Mouse (Mus musculus) hindbrain, postnatal 0 days (tissue): ENCODE measurements at regions not wholly inside any gene's neighbourhood (a gene's known extent, or its start where the extent isn't known, plus 50 kb on each side); places are given as distances from the start of the nearest gene placed in this dataset.
A peak's percentile ranks its signal among the peaks of the same experiment; 100 is the strongest.

Experiments used
- ATAC-seq: fragments of 200-750 bp; cut with Nextera tagmentation; 2 replicates; pipeline ENCODE4 v1.8.0; 2017; ENCODE audit warnings: mild to moderate bottlenecking, moderate TSS enrichment, moderate library complexity
- DNase-seq: peaks from one replicate; pipeline ENCODE4 v3.0.0-alpha.2; 2015; ENCODE audit warnings: low spot score
- H3K27ac ChIP-seq: fragments of 300-500 bp; sonication (generic); 2 replicates; pipeline ENCODE4 v1.5.1; 2014; ENCODE audit warnings: mild to moderate bottlenecking
- H3K27me3 ChIP-seq: fragments of 300-500 bp; sonication (generic); 2 replicates; pipeline ENCODE4 v1.6.1; 2014; ENCODE audit warnings: low read length, mixed read lengths; ENCODE audit not compliant: insufficient read depth
- H3K36me3 ChIP-seq: fragments of 300-500 bp; sonication (generic); 2 replicates; pipeline ENCODE4 v1.6.1; 2014; ENCODE audit warnings: low read length, mixed read lengths; ENCODE audit not compliant: insufficient read depth
- H3K4me1 ChIP-seq: fragments of 300-500 bp; sonication (generic); 2 replicates; pipeline ENCODE4 v1.6.1; 2014; ENCODE audit warnings: antibody characterized with exemption, low read length, mixed read lengths; ENCODE audit not compliant: insufficient read depth
- H3K4me2 ChIP-seq: fragments of 300-500 bp; sonication (generic); 2 replicates; pipeline ENCODE4 v1.6.1; 2014; ENCODE audit warnings: low read depth, mild to moderate bottlenecking, low read length, moderate library complexity, mixed read lengths
- H3K4me3 ChIP-seq: fragments of 300-500 bp; sonication (generic); 2 replicates; pipeline ENCODE4 v1.5.1; 2014; ENCODE audit warnings: low read length
- H3K9ac ChIP-seq: fragments of 300-500 bp; sonication (generic); replicated peaks from 2 replicates; pipeline ENCODE4 v1.6.1; 2014; ENCODE audit warnings: mild to moderate bottlenecking, low read length, moderate library complexity, mixed read lengths
- H3K9me3 ChIP-seq: fragments of 300-500 bp; sonication (generic); 2 replicates; pipeline ENCODE4 v1.6.1; 2016; ENCODE audit warnings: low read length, mixed read lengths
- CTCF ChIP-seq: IDR thresholded peaks from 2 replicates; pipeline ENCODE4 v1.5.1; 2016; ENCODE audit warnings: antibody characterized with exemption, control low read depth, low read depth
- WGBS: fragments of 180-500 bp; shearing (Covaris S2); extraction: QIAGEN DNeasy Blood & Tissue Kit; methylation state at CpG from one replicate; pipeline ENCODE4 v1.1.7; 2014; 5-methylcytosine and 5-hydroxymethylcytosine counted together

GRCm38 (mm10) chr13:20012621-20013020 lies 77.8 kb upstream of the Elmo1 start:
- Histone ChIP-seq H3K36me3 (no peaks in the 10 kb centered on the region), H3K9me3 (no peaks in the 10 kb centered on the region), H3K9ac (no peak overlapping the region), H3K4me1 (no peaks in the 10 kb centered on the region), H3K27me3 (no peaks in the 10 kb centered on the region), H3K27ac (no peak overlapping the region), H3K4me2 (no peak overlapping the region), H3K4me3 (no peak overlapping the region)
- no peak for ATAC-seq
- no peak for TF ChIP-seq CTCF
- 32% methylated on average over 3 of the region's 3 CpGs for WGBS
- DNase-seq, result peak; percentile 10

- Histone ChIP-seq H3K4me2 (no peak overlapping the region), H3K9me3 (no peaks in the 10 kb centered on the region), H3K27me3 (no peaks in the 10 kb centered on the region), H3K4me3 (no peak overlapping the region), H3K36me3 (no peaks in the 10 kb centered on the region), H3K9ac (no peak overlapping the region), H3K27ac (no peak overlapping the region), H3K4me1 (no peaks in the 10 kb centered on the region)
- 53% methylated on average over 1 of the region's 1 CpGs for WGBS
- no peak for ATAC-seq
- TF ChIP-seq CTCF, result no peak
- DNase-seq, result no peak
Observed at GRCm38 (mm10) chr13:20009164-20009563, 81.2 kb upstream of the Elmo1 start.

GRCm38 (mm10) chr13:20007561-20007960 lies 82.8 kb upstream of the Elmo1 start:
- H3K36me3 ChIP-seq, result no peaks in the 10 kb centered on the region
- H3K4me3 ChIP-seq, result no peak overlapping the region
- H3K9ac ChIP-seq, result no peak overlapping the region
- H3K27me3 ChIP-seq, result no peaks in the 10 kb centered on the region
- WGBS, result 96% methylated on average over 2 of the region's 2 CpGs
- H3K4me1 ChIP-seq, result no peaks in the 10 kb centered on the region
- H3K4me2 ChIP-seq, result no peak overlapping the region
- H3K9me3 ChIP-seq, result no peaks in the 10 kb centered on the region
- TF ChIP-seq CTCF, result no peak
- no peak for DNase-seq
- H3K27ac ChIP-seq, result no peak overlapping the region
- no peak for ATAC-seq

- DNase-seq (no peak), ATAC-seq (no peak)
- TF ChIP-seq CTCF, result no peak
- Histone ChIP-seq H3K4me1 (no peaks in the 10 kb centered on the region), H3K27ac (no peak overlapping the region), H3K27me3 (no peaks in the 10 kb centered on the region), H3K9me3 (no peaks in the 10 kb centered on the region), H3K4me2 (no peak overlapping the region), H3K9ac (no peak overlapping the region), H3K36me3 (no peaks in the 10 kb centered on the region), H3K4me3 (no peak overlapping the region)
- 78% methylated on average over 2 of the region's 2 CpGs for WGBS
Observed at GRCm38 (mm10) chr13:19997606-19998005, 92.8 kb upstream of the Elmo1 start.

- Histone ChIP-seq H3K4me2 (no peak overlapping the region), H3K27me3 (no peaks in the 10 kb centered on the region), H3K36me3 (no peaks in the 10 kb centered on the region), H3K27ac (no peak overlapping the region), H3K4me1 (no peaks in the 10 kb centered on the region), H3K9ac (no peak overlapping the region), H3K9me3 (no peaks in the 10 kb centered on the region), H3K4me3 (no peak overlapping the region)
- no peak for TF ChIP-seq CTCF
- DNase-seq (peak; percentile 14), ATAC-seq (no peak)
Observed at GRCm38 (mm10) chr13:19975621-19976020, 114.8 kb upstream of the Elmo1 start.

- no peaks in the 10 kb centered on the region for H3K36me3 ChIP-seq
- H3K9ac ChIP-seq, result no peak overlapping the region
- ATAC-seq, result no peak
- no peak overlapping the region for H3K4me2 ChIP-seq
- H3K4me3 ChIP-seq, result no peak overlapping the region
- WGBS, result 100% methylated on average over 1 of the region's 1 CpGs
- no peaks in the 10 kb centered on the region for H3K27me3 ChIP-seq
- no peaks in the 10 kb centered on the region for H3K4me1 ChIP-seq
- DNase-seq, result no peak
- H3K27ac ChIP-seq, result no peak overlapping the region
- no peak for TF ChIP-seq CTCF
- no peaks in the 10 kb centered on the region for H3K9me3 ChIP-seq
Observed at GRCm38 (mm10) chr13:19966566-19966965, 123.8 kb upstream of the Elmo1 start.

GRCm38 (mm10) chr13:19963031-19963430 lies 127.4 kb upstream of the Elmo1 start:
- WGBS, result 51% methylated on average over 3 of the region's 3 CpGs
- Histone ChIP-seq H3K36me3 (no peaks in the 10 kb centered on the region), H3K27ac (no peak overlapping the region), H3K9ac (no peak overlapping the region), H3K4me2 (no peak overlapping the region), H3K9me3 (no peaks in the 10 kb centered on the region), H3K4me3 (no peak overlapping the region), H3K27me3 (no peaks in the 10 kb centered on the region), H3K4me1 (no peaks in the 10 kb centered on the region)
- DNase-seq, result no peak
- TF ChIP-seq CTCF, result no peak
- no peak for ATAC-seq

- no peak overlapping the region for H3K4me2 ChIP-seq
- no peaks in the 10 kb centered on the region for H3K9me3 ChIP-seq
- no peaks in the 10 kb centered on the region for H3K4me1 ChIP-seq
- no peak for TF ChIP-seq CTCF
- DNase-seq, result no peak
- 94% methylated on average over 6 of the region's 6 CpGs for WGBS
- H3K9ac ChIP-seq, result no peak overlapping the region
- no peaks in the 10 kb centered on the region for H3K36me3 ChIP-seq
- no peak overlapping the region for H3K4me3 ChIP-seq
- no peak overlapping the region for H3K27ac ChIP-seq
- no peak for ATAC-seq
- no peaks in the 10 kb centered on the region for H3K27me3 ChIP-seq
Observed at GRCm38 (mm10) chr13:19928761-19929160, 104.7 kb upstream of the Gpr141 start.
